Mouse (Mus musculus): ENCODE measurements around the gene Ttc7.

The Ttc7 gene

GRCm38 (mm10) chr17:87372189-87372588 is 89.5 kb downstream of the Ttc7 start:
- no peak for DNase-seq

- peak; percentile 45 for DNase-seq
Measured at GRCm38 (mm10) chr17:87373327-87373726, 90.6 kb downstream of the Ttc7 start.

- DNase-seq = peak; percentile 56
Measured at GRCm38 (mm10) chr17:87375941-87376511, 93.3 kb downstream of the Ttc7 start.

- DNase-seq = no peak
Measured at GRCm38 (mm10) chr17:87376831-87377471, 94.3 kb downstream of the Ttc7 start.

- peak; percentile 44 for DNase-seq
Measured at GRCm38 (mm10) chr17:87377536-87377935, 94.8 kb downstream of the Ttc7 start.

GRCm38 (mm10) chr17:87378354-87379159 is 95.9 kb downstream of the Ttc7 start:
- peak; percentile 57 for DNase-seq

GRCm38 (mm10) chr17:87379160-87379624 is 96.5 kb downstream of the Ttc7 start:
- DNase-seq = no peak

- no peak for DNase-seq
Measured at GRCm38 (mm10) chr17:87379821-87380220, 97.1 kb downstream of the Ttc7 start.

- DNase-seq = no peak
Measured at GRCm38 (mm10) chr17:87380681-87381080, 98.0 kb downstream of the Ttc7 start.

- DNase-seq = no peak
Measured at GRCm38 (mm10) chr17:87385835-87386234, 103.1 kb downstream of the Ttc7 start.

GRCm38 (mm10) chr17:87387068-87387467 is 104.4 kb downstream of the Ttc7 start:
- DNase-seq = peak; percentile 78

GRCm38 (mm10) chr17:87391242-87391641 is 108.6 kb downstream of the Ttc7 start:
- DNase-seq = peak; percentile 68

- DNase-seq = no peak
Measured at GRCm38 (mm10) chr17:87397088-87397487, 114.4 kb downstream of the Ttc7 start.

GRCm38 (mm10) chr17:87402444-87402843 is 119.8 kb downstream of the Ttc7 start:
- DNase-seq = no peak

- no peak for DNase-seq
Measured at GRCm38 (mm10) chr17:87403462-87403861, 120.8 kb downstream of the Ttc7 start.

- DNase-seq = no peak
Measured at GRCm38 (mm10) chr17:87405576-87405975, 122.9 kb downstream of the Ttc7 start.

- no peak for DNase-seq
Measured at GRCm38 (mm10) chr17:87406646-87407045, 124.0 kb downstream of the Ttc7 start.

- DNase-seq = no peak
Measured at GRCm38 (mm10) chr17:87418082-87418481, 135.4 kb downstream of the Ttc7 start.

GRCm38 (mm10) chr17:87427511-87427910 is 144.8 kb downstream of the Ttc7 start, which contains the start of gene Stpg4:
Stpg4 (minus strand) TSS chr17:87427741.
- DNase-seq = peak; percentile 23

GRCm38 (mm10) chr17:87429431-87429830 is 146.7 kb downstream of the Ttc7 start:
- no peak for DNase-seq

Measured in kidney, postnatal 10 days (tissue).